17 mouse cellular contexts compared by ENCODE assay signal in the genomic region with DNA sequence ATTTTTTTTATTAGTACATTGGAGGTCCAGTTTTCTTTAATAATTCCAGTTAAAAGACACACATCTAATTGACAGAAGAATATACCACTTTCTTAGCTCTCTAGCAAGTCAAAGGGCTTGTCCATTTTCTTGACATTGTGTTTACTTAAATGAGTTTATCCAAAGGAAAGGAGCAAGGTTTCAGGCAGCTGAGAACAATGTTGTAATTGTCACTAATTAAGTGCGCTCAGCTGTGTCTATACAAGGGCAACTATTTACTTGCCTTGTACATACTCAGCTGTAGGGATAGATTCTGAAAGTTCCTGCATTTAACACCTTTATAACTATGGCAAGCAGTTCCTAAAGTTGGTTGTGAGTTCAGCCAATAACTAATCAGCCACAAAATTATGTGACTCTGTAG.
"Had no signal": no experiment of that assay in that cellular context is flagged by ENCODE, and none has a peak within 500 bp of the region (broad histone marks: within the 10 kb centered on the region; RNA-seq: fewer than 3 reads in every experiment).

No protein-coding gene starts in this region.

- H3K9ac ChIP-seq: liver, postnatal 0 days; lung, embryonic 15.5 days; midbrain, embryonic 12.5 days; midbrain, embryonic 15.5 days; neural tube, embryonic 12.5 days; stomach, embryonic 15.5 days had no signal

- H3K9me3 ChIP-seq: lung, embryonic 15.5 days; megakaryocyte, embryonic 14.5 days; midbrain, embryonic 12.5 days; midbrain, embryonic 15.5 days; neural tube, embryonic 12.5 days; stomach, embryonic 15.5 days had no signal

- ATAC-seq: liver, postnatal 0 days; lung, postnatal 0 days; midbrain, embryonic 15.5 days had no signal

- H3K4me2 ChIP-seq: lung, embryonic 15.5 days; midbrain, embryonic 12.5 days; midbrain, embryonic 15.5 days; neural tube, embryonic 12.5 days; stomach, embryonic 15.5 days had no signal

- DNase-seq: liver, postnatal 0 days; lung, adult 2 months; lung, postnatal 14 days; lung, postnatal 36 days; right cerebral cortex, postnatal 14 days; thymus, adult 2 months; thymus, postnatal 25 days; thymus, postnatal 4 days had no signal

- H3K27me3 ChIP-seq: lung, embryonic 15.5 days; megakaryocyte, embryonic 14.5 days; midbrain, embryonic 15.5 days; neural tube, embryonic 12.5 days; stomach, embryonic 15.5 days had no signal

- H3K4me3 ChIP-seq: lung, embryonic 15.5 days; megakaryocyte, embryonic 14.5 days; midbrain, embryonic 12.5 days; midbrain, embryonic 15.5 days; neural tube, embryonic 12.5 days; stomach, embryonic 15.5 days had no signal

- H3K27ac ChIP-seq: lung, embryonic 15.5 days; macrophage; midbrain, embryonic 12.5 days; midbrain, embryonic 15.5 days; neural tube, embryonic 12.5 days; stomach, embryonic 15.5 days; stomach, postnatal 0 days had no signal

- H3K4me1 ChIP-seq: lung, embryonic 15.5 days; megakaryocyte, embryonic 14.5 days; midbrain, embryonic 12.5 days; midbrain, embryonic 15.5 days; neural tube, embryonic 12.5 days; stomach, embryonic 15.5 days had no signal

- H3K36me3 ChIP-seq: lung, embryonic 15.5 days; midbrain, embryonic 12.5 days; midbrain, embryonic 15.5 days; neural tube, embryonic 12.5 days; stomach, embryonic 15.5 days had no signal
